Mouse (Mus musculus): Measurements from ENCODE around the gene Kcnh7.

- TF ChIP-seq CTCF (IDR thresholded peaks at IDR 0.05; ENCODE audit: control insufficient read depth, insufficient read depth, low read length): no peak
- TF ChIP-seq POLR2A (IDR thresholded peaks at IDR 0.05; ENCODE audit: borderline replicate concordance, control insufficient read depth, low read depth, low read length): no peak
These were observed 368.1 kb downstream of the Kcnh7 start for GRCm38 (mm10) chr2:62816016-62816415.

All from bone marrow, adult 2 months (tissue).